Mouse (Mus musculus) heart, embryonic 16.5 days (tissue): Measurements from ENCODE around the gene Chrng. TPM values are rescaled to one million over a fixed set of nuclear protein-coding genes. Genes with fewer than 3 reads are reported as not detected.

Experiments
- ATAC-seq: fragments of 200-750 bp; cut with Nextera tagmentation; replicated peaks from 2 replicates; pipeline ENCODE4 v1.8.0; 2017; ENCODE audit warnings: moderate number of reproducible peaks; ENCODE audit not compliant: insufficient read depth, low FRiP score; ENCODE audit errors: extremely low read depth
- H3K27ac ChIP-seq: fragments of 300-500 bp; sonication (generic); 2 replicates; pipeline ENCODE4 v1.5.1; 2014; ENCODE audit warnings: mild to moderate bottlenecking, low read length, control low read depth, moderate library complexity
- H3K27me3 ChIP-seq: fragments of 300-500 bp; sonication (generic); 2 replicates; pipeline ENCODE4 v1.6.1; 2014; ENCODE audit warnings: low read length, mixed read lengths; ENCODE audit not compliant: control insufficient read depth, insufficient read depth
- H3K36me3 ChIP-seq: fragments of 300-500 bp; sonication (generic); 2 replicates; pipeline ENCODE4 v1.6.1; 2014; ENCODE audit not compliant: control insufficient read depth, insufficient read depth
- H3K4me1 ChIP-seq: fragments of 300-500 bp; sonication (generic); 2 replicates; pipeline ENCODE4 v1.6.1; 2014; ENCODE audit warnings: low read length, mixed read lengths; ENCODE audit not compliant: control insufficient read depth, insufficient read depth
- H3K4me2 ChIP-seq: fragments of 300-500 bp; sonication (generic); 2 replicates; pipeline ENCODE4 v1.6.1; 2014; ENCODE audit warnings: low read depth, mild to moderate bottlenecking, control low read depth, low read length
- H3K4me3 ChIP-seq: fragments of 300-500 bp; sonication (generic); 2 replicates; pipeline ENCODE4 v1.5.1; 2014; ENCODE audit warnings: mild to moderate bottlenecking, control low read depth, low read length
- H3K9ac ChIP-seq: fragments of 300-500 bp; sonication (generic); 2 replicates; pipeline ENCODE4 v1.6.1; 2014; ENCODE audit warnings: low read length, control low read depth
- H3K9me3 ChIP-seq: fragments of 300-500 bp; sonication (generic); replicated peaks from 2 replicates; pipeline ENCODE4 v1.6.1; 2016; ENCODE audit warnings: low read length; ENCODE audit not compliant: control insufficient read depth
- WGBS: fragments of 180-500 bp; shearing (Covaris S2); extraction: QIAGEN DNeasy Blood & Tissue Kit; methylation state at CpG from one replicate; pipeline ENCODE4 v1.1.7; 2014; 5-methylcytosine and 5-hydroxymethylcytosine counted together
- polyA plus RNA-seq: library from polyadenylated mRNA; unstranded; fragments of >200 nt; fragmentation: Nextera tagmentation; extraction: Ambion mirVana; gene quantifications from 2 replicates; pipeline ENCODE4 v1.2.1, GENCODE M21; 2015

Gene Chrng
- polyA plus RNA-seq, 1 experiment from 2014 or later: 1.6 TPM

DNA sequence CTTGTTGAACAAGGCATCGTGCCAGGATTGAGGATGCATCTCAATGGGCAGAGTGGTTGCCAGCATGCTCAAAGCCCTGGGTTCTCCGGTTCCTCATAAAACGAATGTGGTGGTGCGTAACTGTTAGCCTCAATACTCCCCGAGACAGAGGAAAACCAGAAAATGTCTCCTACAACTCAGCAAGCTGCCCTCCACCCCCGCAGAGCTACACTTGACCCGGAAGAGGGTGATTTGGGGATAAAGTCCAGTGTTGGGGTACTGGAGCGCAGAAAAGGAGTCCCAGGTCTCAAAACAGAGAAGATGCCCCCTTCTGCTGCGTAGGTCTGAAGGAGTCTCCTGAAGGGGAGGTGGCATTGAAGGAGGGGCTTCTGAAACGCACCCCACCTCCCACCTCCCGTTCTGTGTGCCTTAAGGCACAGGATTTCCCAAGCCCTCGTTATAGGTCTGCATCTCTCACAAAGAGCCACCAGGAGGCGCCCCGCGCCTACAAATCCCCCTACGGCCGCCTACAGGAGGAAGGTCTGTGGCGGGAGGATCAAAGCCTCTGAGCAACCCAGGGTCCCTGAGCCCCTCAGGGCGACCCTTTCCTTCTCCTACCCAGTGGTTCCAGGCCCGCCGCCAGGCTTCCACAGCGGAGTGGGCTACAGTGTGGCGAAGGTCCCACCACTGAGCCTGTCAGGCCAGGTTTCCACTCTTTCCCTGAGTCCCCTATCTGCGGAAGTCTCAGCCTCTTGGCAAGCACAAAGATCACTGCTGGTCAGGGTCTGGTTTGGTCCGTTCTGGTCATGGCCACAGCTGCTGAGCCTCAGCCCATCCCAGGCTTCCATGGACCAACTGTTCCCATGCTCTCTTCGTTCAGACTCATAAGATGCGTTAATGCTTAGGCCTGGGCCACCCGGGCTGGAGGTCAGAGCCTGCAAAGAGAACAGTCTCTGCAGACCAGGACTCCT lies 30.2 kb upstream of the Chrng start:
- Histone ChIP-seq H3K4me1 (peaks cover 3% of the 10 kb centered on the region), H3K27ac (no peak overlapping the region), H3K36me3 (no peaks in the 10 kb centered on the region), H3K9me3 (no peaks in the 10 kb centered on the region), H3K9ac (0 out of 2 replicates have a peak overlapping the region, but pooled peaks have one; percentile 7), H3K27me3 (peaks cover 41% of the 10 kb centered on the region), H3K4me2 (peak overlapping the region; percentile 41; the same call in 1 of the 2 replicates), H3K4me3 (no peak overlapping the region)
- 26% methylated on average over 28 of the region's 28 CpGs for WGBS
- ATAC-seq: no peak

DNA sequence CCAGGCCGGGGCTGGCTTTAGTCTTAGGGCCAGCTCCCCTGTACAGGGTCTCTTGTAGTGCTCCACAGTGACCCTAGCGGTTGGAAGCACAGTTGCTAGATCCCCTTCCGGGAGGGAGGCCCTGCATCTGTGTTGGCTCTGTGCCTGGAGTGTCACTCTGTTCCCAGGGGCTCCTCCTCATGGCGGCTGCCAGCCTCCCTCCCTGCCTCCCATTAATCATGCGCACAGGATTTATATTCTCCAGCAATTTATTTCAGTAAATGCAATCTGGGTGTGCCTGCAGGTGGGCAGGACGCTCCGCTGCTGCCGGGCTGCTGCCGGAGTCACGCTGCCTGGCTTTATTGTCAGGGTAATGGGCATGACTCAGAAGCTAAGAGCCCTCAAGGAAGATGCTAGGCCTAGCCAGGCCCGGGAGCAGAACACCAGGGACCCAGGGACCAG lies 28.6 kb upstream of the Chrng start:
- WGBS: 21% methylated on average over 11 of the region's 11 CpGs
- peaks cover 3% of the 10 kb centered on the region for H3K4me1 ChIP-seq
- no peak overlapping the region for H3K4me2 ChIP-seq

DNA sequence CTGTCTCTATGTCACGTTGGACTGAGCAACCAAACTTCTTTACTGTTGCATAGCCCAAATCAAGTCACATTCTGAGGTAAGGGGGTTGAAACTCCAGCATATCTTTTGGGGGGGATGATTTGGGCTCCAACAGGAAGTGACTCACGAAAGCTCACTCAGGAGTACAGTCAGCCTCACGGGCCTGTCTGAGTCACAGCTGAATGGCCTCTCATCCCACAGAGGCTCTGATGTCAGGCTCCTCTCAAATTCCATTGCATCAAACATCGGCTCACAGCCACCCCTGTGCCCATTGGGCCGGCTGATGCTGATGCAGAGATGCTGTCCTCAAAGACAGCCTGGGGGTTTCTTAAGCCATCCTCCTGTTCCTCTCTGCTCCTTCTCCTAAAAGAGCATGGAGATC lies 23.6 kb upstream of the Chrng start:
- Histone ChIP-seq H3K4me1 (peaks cover 5% of the 10 kb centered on the region; the same call in 1 of the 2 replicates), H3K27me3 (peaks cover 43% of the 10 kb centered on the region), H3K36me3 (no peaks in the 10 kb centered on the region), H3K4me3 (no peak overlapping the region), H3K4me2 (no peak overlapping the region), H3K9me3 (no peaks in the 10 kb centered on the region), H3K27ac (no peak overlapping the region), H3K9ac (no peak overlapping the region)
- 22% methylated on average over 5 of the region's 5 CpGs for WGBS
- ATAC-seq: no peak

More for the DNA sequence above, 28.6 kb upstream of the Chrng start:
- ATAC-seq: peak; percentile 76
- Histone ChIP-seq H3K36me3 (no peaks in the 10 kb centered on the region), H3K27me3 (peaks cover 27% of the 10 kb centered on the region), H3K27ac (no peak overlapping the region), H3K4me3 (no peak overlapping the region), H3K9me3 (no peaks in the 10 kb centered on the region), H3K9ac (no peak overlapping the region)

DNA sequence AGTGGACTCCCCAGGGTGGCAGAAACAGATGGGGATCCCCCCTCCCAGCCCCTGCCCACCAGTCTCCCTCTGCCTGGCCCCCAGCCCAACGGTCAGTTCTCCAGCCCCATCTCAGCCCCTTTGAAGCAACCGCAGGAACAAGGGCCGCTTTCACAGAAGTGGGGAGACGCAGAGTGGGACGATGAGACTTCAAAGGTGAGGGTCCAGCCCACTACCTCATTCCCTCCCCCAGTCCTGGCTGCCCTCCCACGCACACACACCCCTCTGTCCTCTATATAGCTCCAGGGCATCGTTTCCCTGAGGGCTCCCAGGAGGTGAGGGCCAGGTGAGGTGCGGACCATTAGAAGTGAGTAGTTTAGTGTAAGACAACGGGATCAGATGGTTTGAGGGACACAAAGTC lies 21.4 kb upstream of the Chrng start, which contains the start of gene Prss56:
TSS of gene Prss56 (plus strand) at position 301 of the 400 bp plus-strand sequence.
- Histone ChIP-seq H3K27ac (no peak within 1 kb of the TSS), H3K36me3 (no peaks in the 10 kb centered on the region), H3K9ac (no peak within 1 kb of the TSS), H3K4me2 (no peak within 1 kb of the TSS), H3K4me1 (peaks cover 9% of the 10 kb centered on the region; the same call in 1 of the 2 replicates), H3K9me3 (no peaks in the 10 kb centered on the region), H3K4me3 (no peak within 1 kb of the TSS), H3K27me3 (peaks cover 55% of the 10 kb centered on the region)
- 56% methylated on average over 9 of the region's 9 CpGs for WGBS
- no peak for ATAC-seq

DNA sequence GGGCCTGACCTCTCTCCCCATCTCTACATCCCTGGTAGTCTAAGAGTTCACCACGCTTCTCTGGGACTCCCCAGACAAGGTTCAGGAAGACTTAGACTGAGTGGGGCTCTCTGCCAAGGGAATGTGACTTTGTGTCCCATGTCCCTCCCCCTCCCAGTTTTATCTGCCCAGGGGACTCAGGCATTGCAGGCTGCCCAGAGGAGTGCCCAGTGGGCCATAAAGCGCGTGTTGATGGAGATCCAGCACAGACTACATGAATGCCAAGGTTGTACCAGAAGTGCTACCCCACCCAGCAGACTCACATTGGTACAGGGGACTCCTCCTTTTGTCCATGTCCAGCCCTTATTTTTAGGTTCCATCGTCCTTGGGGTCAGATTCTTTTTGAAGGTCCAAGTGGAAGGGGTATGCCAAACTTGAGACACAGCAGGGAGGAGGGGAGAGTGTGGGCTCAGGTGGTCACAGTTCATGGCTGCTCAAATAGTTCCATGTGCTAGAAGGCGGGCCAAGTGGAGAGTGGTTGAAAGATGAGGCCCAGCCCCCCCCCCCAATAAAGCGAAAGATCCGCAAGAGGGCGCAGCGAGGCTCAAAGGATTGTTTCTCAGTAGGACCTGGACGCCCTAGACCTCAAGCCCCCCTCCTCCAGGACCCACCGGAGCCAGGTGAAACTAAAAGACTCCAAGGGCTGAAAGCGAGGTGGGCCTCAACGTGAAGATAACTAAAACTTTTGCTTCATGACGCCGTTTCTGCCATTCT lies 20.3 kb upstream of the Chrng start:
- no peak overlapping the region for H3K4me3 ChIP-seq
- H3K4me1 ChIP-seq: peaks cover 9% of the 10 kb centered on the region; the same call in 1 of the 2 replicates
- ATAC-seq: no peak
- peaks cover 66% of the 10 kb centered on the region for H3K27me3 ChIP-seq
- 27% methylated on average over 15 of the region's 15 CpGs for WGBS
- peak overlapping the region; percentile 41; the same call in 1 of the 2 replicates for H3K4me2 ChIP-seq
- no peaks in the 10 kb centered on the region for H3K36me3 ChIP-seq
- H3K9ac ChIP-seq: no peak overlapping the region
- no peak overlapping the region for H3K27ac ChIP-seq
- H3K9me3 ChIP-seq: no peaks in the 10 kb centered on the region

- Histone ChIP-seq H3K27ac (no peak overlapping the region), H3K9ac (no peak overlapping the region), H3K4me3 (no peak overlapping the region), H3K4me1 (peaks cover 9% of the 10 kb centered on the region; the same call in 1 of the 2 replicates), H3K9me3 (no peaks in the 10 kb centered on the region), H3K27me3 (peaks cover 71% of the 10 kb centered on the region), H3K4me2 (peak overlapping the region; percentile 41; the same call in 1 of the 2 replicates), H3K36me3 (no peaks in the 10 kb centered on the region)
- WGBS: 10% methylated on average over 20 of the region's 20 CpGs
- 0 out of 2 replicates have a peak, but pooled peaks have one; percentile 19 for ATAC-seq
Observed at GRCm38 (mm10) chr1:87184751-87185139, 19.7 kb upstream of the Chrng start.

GRCm38 (mm10) chr1:87185526-87185925 lies 18.9 kb upstream of the Chrng start:
- Histone ChIP-seq H3K36me3 (no peaks in the 10 kb centered on the region), H3K4me3 (no peak overlapping the region), H3K27me3 (peaks cover 72% of the 10 kb centered on the region), H3K27ac (no peak overlapping the region), H3K9me3 (no peaks in the 10 kb centered on the region), H3K4me2 (no peak overlapping the region), H3K9ac (no peak overlapping the region), H3K4me1 (peaks cover 9% of the 10 kb centered on the region; the same call in 1 of the 2 replicates)
- 13% methylated on average over 13 of the region's 13 CpGs for WGBS
- ATAC-seq: no peak

- H3K4me2 ChIP-seq: peak overlapping the region; percentile 98
- peaks cover 9% of the 10 kb centered on the region; the same call in 1 of the 2 replicates for H3K4me1 ChIP-seq
- peak; percentile 12; the same call in 1 of the 2 replicates for ATAC-seq
- peak overlapping the region; percentile 76 for H3K9ac ChIP-seq
- H3K9me3 ChIP-seq: no peaks in the 10 kb centered on the region
- H3K27me3 ChIP-seq: peaks cover 75% of the 10 kb centered on the region
- WGBS: 3% methylated on average over 53 of the region's 54 CpGs
- H3K27ac ChIP-seq: no peak overlapping the region
- no peaks in the 10 kb centered on the region for H3K36me3 ChIP-seq
- H3K4me3 ChIP-seq: peak overlapping the region; percentile 71
Observed at GRCm38 (mm10) chr1:87186261-87187036, 18.0 kb upstream of the Chrng start.
